Mouse (Mus musculus) lung, postnatal 10 days (tissue): ENCODE measurements at regions not wholly inside any gene's neighbourhood (a gene's known extent, or its start where the extent isn't known, plus 50 kb on each side); places are given as distances from the start of the nearest gene placed in this dataset.
A peak's percentile ranks its signal among the peaks of the same experiment; 100 is the strongest.

Experiments used
- DNase-seq: peaks from one replicate; pipeline ENCODE4 v3.0.0; 2021

- no peak for DNase-seq
Measured at GRCm38 (mm10) chr13:43919781-43920420, 135.3 kb downstream of the Cd83 start.

- no peak for DNase-seq
Measured at GRCm38 (mm10) chr13:43930081-43930981, 145.8 kb downstream of the Cd83 start.

- no peak for DNase-seq
Measured at GRCm38 (mm10) chr13:43932946-43933345, 148.4 kb downstream of the Cd83 start.

GRCm38 (mm10) chr13:43935284-43935683, 150.7 kb downstream of the Cd83 start:
- DNase-seq: peak; percentile 51

GRCm38 (mm10) chr13:43936504-43936903, 151.9 kb downstream of the Cd83 start:
- DNase-seq: no peak

- DNase-seq: no peak
Measured at GRCm38 (mm10) chr13:43938611-43939010, 154.0 kb downstream of the Cd83 start.

GRCm38 (mm10) chr13:43939375-43939774, 154.8 kb downstream of the Cd83 start:
- DNase-seq: no peak

- DNase-seq: no peak
Measured at GRCm38 (mm10) chr13:43941731-43942130, 157.2 kb downstream of the Cd83 start.

- DNase-seq: no peak
Measured at GRCm38 (mm10) chr13:43948606-43949005, 164.0 kb downstream of the Cd83 start.

GRCm38 (mm10) chr13:43949740-43950643, 165.4 kb downstream of the Cd83 start:
- no peak for DNase-seq

GRCm38 (mm10) chr13:43952491-43952890, 167.9 kb downstream of the Cd83 start:
- DNase-seq: no peak

- DNase-seq: no peak
Measured at GRCm38 (mm10) chr13:43952972-43953592, 168.5 kb downstream of the Cd83 start.

GRCm38 (mm10) chr13:43954714-43955393, 170.3 kb downstream of the Cd83 start:
- no peak for DNase-seq

GRCm38 (mm10) chr13:43957046-43957445, 172.5 kb downstream of the Cd83 start:
- DNase-seq: no peak

- no peak for DNase-seq
Measured at GRCm38 (mm10) chr13:43959121-43959572, 174.6 kb downstream of the Cd83 start.

GRCm38 (mm10) chr13:43961047-43961690, 176.6 kb downstream of the Cd83 start:
- DNase-seq: no peak

GRCm38 (mm10) chr13:43961987-43962386, 177.4 kb downstream of the Cd83 start:
- DNase-seq: no peak

GRCm38 (mm10) chr13:43963321-43963720, 178.7 kb downstream of the Cd83 start:
- DNase-seq: no peak

GRCm38 (mm10) chr13:43965256-43965905, 180.8 kb downstream of the Cd83 start:
- DNase-seq: no peak

- peak; percentile 43 for DNase-seq
Measured at GRCm38 (mm10) chr13:43967516-43967915, 182.9 kb downstream of the Cd83 start.

- DNase-seq: no peak
Measured at GRCm38 (mm10) chr13:43972906-43973305, 188.3 kb downstream of the Cd83 start.
